Mouse (Mus musculus): ENCODE data around the gene Enam.

DNA sequence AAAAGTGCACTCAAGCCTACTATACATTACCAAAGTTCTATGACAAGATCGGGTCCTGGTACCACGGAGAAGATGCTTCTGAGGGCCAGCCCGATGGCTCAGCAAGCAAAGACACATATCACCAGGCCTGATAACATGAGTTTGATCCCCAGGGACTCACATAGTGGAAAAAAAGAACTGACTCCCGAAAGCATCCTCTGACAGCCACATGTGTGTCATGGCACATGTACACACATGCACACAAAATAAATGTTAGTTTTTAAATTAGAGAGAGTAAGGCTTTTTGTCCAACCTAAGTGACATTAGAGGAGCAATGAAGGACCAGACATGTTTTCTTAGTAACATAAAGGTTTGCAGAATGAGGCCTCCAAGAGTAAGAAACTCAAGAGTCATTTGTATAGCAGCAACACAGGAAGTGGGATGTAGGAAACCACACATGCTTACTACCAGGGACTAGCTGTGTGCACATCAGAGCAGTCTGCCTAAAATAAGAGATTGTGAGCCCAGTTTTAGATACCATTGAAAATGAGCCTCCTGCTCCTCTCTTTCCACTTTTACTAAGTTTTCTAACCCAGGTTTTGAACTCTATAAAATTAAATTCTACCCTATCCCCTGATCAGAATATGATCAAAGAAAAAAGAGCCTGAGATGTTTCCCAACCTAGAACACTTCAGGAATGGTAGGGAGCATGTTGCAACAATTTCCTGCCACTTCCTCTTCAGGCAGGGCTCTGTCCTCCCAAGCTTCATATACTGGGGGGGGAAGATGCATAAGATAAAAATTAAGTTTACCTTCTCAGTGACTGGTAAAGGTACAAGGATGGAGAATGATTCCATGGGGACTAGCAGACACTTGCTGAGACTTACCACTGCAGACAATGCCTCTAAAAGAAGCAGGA, 18.7 kb upstream of the Enam start:
- TF ChIP-seq CTCF (IDR thresholded peaks at IDR 0.05; ENCODE audit: control insufficient read depth, insufficient read depth, low read length) (no peak), POLR2A (IDR thresholded peaks at IDR 0.05; ENCODE audit: borderline replicate concordance, control insufficient read depth, low read depth, low read length) (no peak)
